Mouse (Mus musculus) ES-E14 (cell line): Measurements from ENCODE around the gene Ppp3ca.

Experiments used
- HCFC1 ChIP-seq: IDR thresholded peaks from 2 replicates; pipeline ENCODE4 v1.6.1; 2012; ENCODE audit warnings: low read length, inconsistent platforms, borderline replicate concordance; ENCODE audit not compliant: insufficient read depth
- MAFK ChIP-seq: IDR thresholded peaks from 2 replicates; pipeline ENCODE4 v1.6.1; 2014; ENCODE audit warnings: mild to moderate bottlenecking, low read depth, low read length, inconsistent platforms; ENCODE audit not compliant: insufficient read depth

DNA sequence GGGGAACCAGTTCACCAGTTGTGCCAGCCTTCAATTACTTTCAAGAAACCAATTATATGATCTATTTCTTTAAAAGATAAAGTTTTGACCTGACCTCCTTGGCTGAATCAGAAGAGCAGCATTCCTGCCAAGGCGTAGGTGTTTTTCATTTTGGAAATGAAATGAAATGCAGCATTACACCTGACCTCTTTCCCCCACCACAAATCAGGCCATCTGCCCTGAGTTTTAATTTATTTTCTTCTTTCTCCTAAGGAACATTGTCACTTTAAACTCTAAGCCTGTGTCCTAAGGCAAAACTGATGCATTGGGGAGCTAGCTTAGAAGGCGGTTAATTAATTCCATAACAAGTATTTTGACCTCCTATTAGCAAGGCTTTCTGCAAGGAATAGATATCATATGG lies 276.7 kb downstream of the Ppp3ca start:
- TF ChIP-seq HCFC1 (no peak), MAFK (no peak)
